ENCODE assay signal across 29 mouse cellular contexts in the genomic region with DNA sequence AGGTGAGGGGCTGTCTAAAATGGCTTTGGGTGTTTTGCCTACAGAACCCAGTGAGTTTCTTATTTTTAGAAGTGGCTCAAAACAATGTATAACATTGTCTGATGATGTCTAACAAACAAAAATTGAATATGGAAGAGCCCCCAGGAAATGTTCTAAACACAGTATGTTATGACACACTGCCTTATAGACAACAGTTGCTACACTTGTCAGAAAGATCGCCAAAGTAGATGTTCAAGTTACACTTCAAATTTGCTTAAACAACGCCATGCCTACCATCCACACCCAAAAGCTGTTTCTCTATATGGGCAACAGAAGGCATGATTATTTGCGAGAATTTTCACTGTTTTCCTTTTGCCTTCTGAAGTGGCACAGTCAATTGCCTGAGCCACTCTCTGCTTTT. TPM values are rescaled to one million over a fixed set of nuclear protein-coding genes. Genes with fewer than 3 reads are reported as not detected.
"Had no signal": no experiment of that assay in that cellular context is flagged by ENCODE, and none has a peak within 500 bp of the region (broad histone marks: within the 10 kb centered on the region; RNA-seq: fewer than 3 reads in every experiment).

No protein-coding gene starts in this region.

- H3K4me1 ChIP-seq: embryonic facial prominence, embryonic 10.5 days; embryonic facial prominence, embryonic 12.5 days; embryonic facial prominence, embryonic 13.5 days; embryonic facial prominence, embryonic 15.5 days; forebrain, embryonic 12.5 days; forebrain, embryonic 13.5 days; heart, embryonic 10.5 days; heart, embryonic 12.5 days had no signal

- H3K36me3 ChIP-seq: embryonic facial prominence, embryonic 10.5 days; embryonic facial prominence, embryonic 12.5 days; embryonic facial prominence, embryonic 13.5 days; embryonic facial prominence, embryonic 15.5 days; forebrain, embryonic 12.5 days; heart, embryonic 10.5 days; heart, embryonic 12.5 days had no signal

- H3K9me3 ChIP-seq: embryonic facial prominence, embryonic 10.5 days; embryonic facial prominence, embryonic 12.5 days; embryonic facial prominence, embryonic 13.5 days; embryonic facial prominence, embryonic 15.5 days; forebrain, embryonic 12.5 days; forebrain, embryonic 13.5 days; heart, embryonic 10.5 days; heart, embryonic 12.5 days had no signal

- H3K4me3 ChIP-seq: embryonic facial prominence, embryonic 10.5 days; embryonic facial prominence, embryonic 12.5 days; embryonic facial prominence, embryonic 13.5 days; embryonic facial prominence, embryonic 15.5 days; erythroblast, embryonic 14.5 days; forebrain, embryonic 12.5 days; forebrain, embryonic 13.5 days; gastrocnemius, adult 2 months; heart, adult 2 months; heart, embryonic 10.5 days; heart, embryonic 12.5 days had no signal

- H3K4me2 ChIP-seq: embryonic facial prominence, embryonic 12.5 days; embryonic facial prominence, embryonic 13.5 days; embryonic facial prominence, embryonic 15.5 days; forebrain, embryonic 12.5 days; forebrain, embryonic 13.5 days; heart, embryonic 11.5 days; heart, embryonic 12.5 days had no signal

- H3K27ac ChIP-seq: embryonic facial prominence, embryonic 10.5 days; embryonic facial prominence, embryonic 12.5 days; embryonic facial prominence, embryonic 13.5 days; embryonic facial prominence, embryonic 15.5 days; forebrain, embryonic 12.5 days; forebrain, embryonic 13.5 days; gastrocnemius, adult 2 months; heart, adult 2 months; heart, embryonic 10.5 days had no signal

- ATAC-seq: forebrain, embryonic 13.5 days had no signal

- DNase-seq: cerebellum, adult 2 months; cerebellum, adult 8-10 months; cerebellum, adult 9-10 months; cerebellum, adult 9-11 months; cerebellum, postnatal 10 days; cerebellum, postnatal 14 days; cerebellum, postnatal 25 days; cerebellum, postnatal 36 days; embryo, embryonic 11 days; gastrocnemius, adult 2 months; gastrocnemius, postnatal 10 days; gastrocnemius, postnatal 14 days; gastrocnemius, postnatal 25 days; gastrocnemius, postnatal 36 days; heart, adult 11 months; heart, adult 18-20 months; heart, adult 2 months had no signal

- H3K27me3 ChIP-seq: embryonic facial prominence, embryonic 12.5 days; embryonic facial prominence, embryonic 13.5 days; embryonic facial prominence, embryonic 15.5 days; forebrain, embryonic 12.5 days; forebrain, embryonic 13.5 days; heart, embryonic 12.5 days had no signal

- H3K9ac ChIP-seq: embryonic facial prominence, embryonic 12.5 days; embryonic facial prominence, embryonic 13.5 days; embryonic facial prominence, embryonic 15.5 days; forebrain, embryonic 12.5 days; forebrain, embryonic 13.5 days; heart, embryonic 12.5 days had no signal

RNA-seq across cellular contexts. Expression of a gene that starts 10.8 kb away (rescaled TPM):
- total RNA-seq: common myeloid progenitor, adult 5-6 weeks; gastrocnemius, postnatal 36 days; granulocyte monocyte progenitor cell, adult 5-6 weeks had no signal
- polyA plus RNA-seq: erythroblast, embryonic 14.5 days had no signal
